Mouse (Mus musculus): Measurements from ENCODE around the gene Ccnjl. TPM values are rescaled to one million over a fixed set of nuclear protein-coding genes. Genes with fewer than 3 reads are reported as not detected.
A peak's percentile ranks its signal among the peaks of the same experiment; 100 is the strongest.

Gene Ccnjl
- polyA plus RNA-seq, 1 experiment from 2014 or later = 19.5 TPM

DNA sequence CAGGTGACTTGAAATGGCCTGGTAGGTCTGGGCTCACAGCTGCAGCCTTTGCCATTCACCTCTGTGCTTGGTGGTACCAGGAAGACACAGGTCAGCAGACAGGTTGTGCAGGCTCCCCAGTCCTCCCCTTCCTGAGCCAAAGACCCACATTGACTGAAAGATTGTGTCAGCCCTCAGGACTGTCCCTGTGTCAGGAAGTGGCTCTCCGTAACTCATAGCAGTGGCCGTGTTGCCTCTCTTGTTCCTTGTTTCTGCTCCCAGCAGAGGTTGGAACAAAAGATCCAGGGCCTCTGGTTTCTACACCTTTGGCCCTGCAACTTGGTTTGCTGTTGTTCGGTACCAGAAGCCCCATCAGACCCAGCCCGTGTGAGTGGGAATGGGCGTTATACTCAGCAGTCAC lies 40.6 kb downstream of the Ccnjl start:
- H3K4me3 ChIP-seq (ENCODE audit: low read length) = no peak overlapping the region
- H3K36me3 ChIP-seq (ENCODE audit: control insufficient read depth, insufficient read depth) = no peaks in the 10 kb centered on the region
- no peaks in the 10 kb centered on the region for H3K9me3 ChIP-seq (replicated peaks; ENCODE audit: control insufficient read depth, low read length)
- 53% methylated on average over 5 of the region's 5 CpGs for WGBS
- H3K27me3 ChIP-seq (ENCODE audit: control insufficient read depth, insufficient read depth, low read length) = no peaks in the 10 kb centered on the region
- H3K27ac ChIP-seq (ENCODE audit: low read length) = peak overlapping the region; percentile 92
- H3K4me2 ChIP-seq (ENCODE audit: low read depth, low read length) = peak overlapping the region; percentile 45
- H3K9ac ChIP-seq (ENCODE audit: low read length) = peak overlapping the region; percentile 54
- no peak for ATAC-seq (replicated peaks; ENCODE audit: extremely low read depth, insufficient read depth, low FRiP score)
- peaks cover 62% of the 10 kb centered on the region for H3K4me1 ChIP-seq (ENCODE audit: control insufficient read depth, insufficient read depth, low read length)

DNA sequence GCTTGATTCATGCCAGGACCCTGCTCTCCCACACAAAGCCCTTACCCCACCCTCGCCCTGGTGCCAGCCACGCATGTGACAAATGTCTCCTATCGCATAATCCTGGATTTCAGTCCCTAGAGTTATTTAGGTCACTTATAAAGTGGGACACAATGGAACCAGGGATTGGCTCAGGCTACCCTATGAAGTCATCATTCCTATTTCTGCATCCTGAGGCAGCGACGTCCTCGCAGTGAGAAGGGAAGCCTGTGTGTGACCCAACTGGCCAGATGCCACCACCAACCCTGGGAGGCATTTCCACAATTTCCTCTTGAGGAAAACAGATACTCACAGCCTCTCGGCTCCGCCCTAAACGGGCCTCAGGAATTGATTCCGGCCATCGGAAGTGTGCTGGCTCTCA lies 41.0 kb downstream of the Ccnjl start:
- WGBS = 21% methylated on average over 11 of the region's 11 CpGs
- Histone ChIP-seq H3K27me3 (ENCODE audit: control insufficient read depth, insufficient read depth, low read length) (no peaks in the 10 kb centered on the region), H3K4me1 (ENCODE audit: control insufficient read depth, insufficient read depth, low read length) (peaks cover 60% of the 10 kb centered on the region), H3K9me3 (replicated peaks; ENCODE audit: control insufficient read depth, low read length) (no peaks in the 10 kb centered on the region), H3K36me3 (ENCODE audit: control insufficient read depth, insufficient read depth) (no peaks in the 10 kb centered on the region), H3K9ac (ENCODE audit: low read length) (peak overlapping the region; percentile 54; the same call in 1 of the 2 replicates), H3K4me2 (ENCODE audit: low read depth, low read length) (peak overlapping the region; percentile 45), H3K27ac (ENCODE audit: low read length) (peak overlapping the region; percentile 92), H3K4me3 (ENCODE audit: low read length) (no peak overlapping the region)
- peak; percentile 89 for ATAC-seq (replicated peaks; ENCODE audit: extremely low read depth, insufficient read depth, low FRiP score)

DNA sequence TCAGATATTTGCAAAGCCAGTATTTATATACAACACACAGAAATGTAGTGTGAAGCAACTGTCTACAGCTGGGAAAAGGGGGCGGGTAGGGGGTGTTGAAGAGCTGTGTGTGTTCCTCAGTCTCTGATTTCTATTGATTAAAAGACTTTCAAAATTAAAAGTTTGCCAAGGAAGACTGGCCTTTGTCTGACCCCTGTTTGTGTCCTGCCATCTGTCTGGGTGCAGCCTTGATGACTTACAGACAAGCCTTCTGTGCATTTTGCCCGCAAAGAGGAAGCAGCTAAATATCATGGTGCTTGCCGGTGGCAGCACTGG lies 46.4 kb downstream of the Ccnjl start:
- H3K27ac ChIP-seq (ENCODE audit: low read length) = peak overlapping the region; percentile 19
- no peak overlapping the region for H3K4me3 ChIP-seq (ENCODE audit: low read length)
- WGBS = 20% methylated on average over 3 of the region's 3 CpGs
- H3K4me1 ChIP-seq (ENCODE audit: control insufficient read depth, insufficient read depth, low read length) = peaks cover 32% of the 10 kb centered on the region
- ATAC-seq (replicated peaks; ENCODE audit: extremely low read depth, insufficient read depth, low FRiP score) = no peak
- H3K36me3 ChIP-seq (ENCODE audit: control insufficient read depth, insufficient read depth) = peaks cover 6% of the 10 kb centered on the region
- H3K4me2 ChIP-seq (ENCODE audit: low read depth, low read length) = no peak overlapping the region
- 0 out of 2 replicates have a peak overlapping the region, but pooled peaks have one; percentile 58 for H3K9ac ChIP-seq (ENCODE audit: low read length)
- no peaks in the 10 kb centered on the region for H3K27me3 ChIP-seq (ENCODE audit: control insufficient read depth, insufficient read depth, low read length)
- H3K9me3 ChIP-seq (replicated peaks; ENCODE audit: control insufficient read depth, low read length) = no peaks in the 10 kb centered on the region

DNA sequence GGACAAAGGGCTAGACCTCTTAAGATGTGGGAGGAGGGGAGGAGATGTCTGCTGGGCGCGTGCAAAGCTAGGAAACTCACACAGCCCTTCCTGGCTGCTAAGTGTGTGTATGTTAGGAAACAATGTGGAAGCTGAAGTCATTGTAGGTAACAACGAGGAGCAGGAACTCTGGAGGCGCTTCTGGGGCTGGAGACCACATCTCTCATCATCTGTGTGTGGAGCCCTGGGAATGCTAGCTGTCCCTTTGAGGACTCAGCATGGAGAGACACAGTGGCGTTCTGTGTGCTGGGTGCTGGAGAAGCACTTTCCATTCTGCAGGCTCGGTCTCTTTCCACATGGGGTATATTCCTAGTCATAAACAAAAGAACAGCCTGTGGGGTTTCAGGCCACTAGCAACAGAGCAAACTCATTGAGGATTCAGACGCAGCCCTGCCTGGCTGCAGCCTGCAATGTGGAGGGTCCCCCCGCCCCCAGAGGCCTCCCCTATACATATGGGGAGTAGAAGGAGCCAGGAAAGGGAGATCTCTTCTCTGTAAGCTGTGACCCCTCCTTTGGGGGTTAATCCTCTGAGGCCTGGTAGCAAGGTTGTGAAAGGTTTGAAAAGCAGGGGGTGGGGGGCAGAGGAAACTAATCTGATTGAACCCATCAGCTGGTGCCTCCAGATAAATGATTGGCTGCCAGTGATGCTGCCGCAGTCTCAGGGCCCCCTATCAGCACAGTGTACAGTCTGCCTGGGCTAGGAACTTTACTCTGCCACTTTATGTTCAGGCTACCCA lies 47.0 kb downstream of the Ccnjl start:
- Histone ChIP-seq H3K27ac (ENCODE audit: low read length) (peak overlapping the region; percentile 63; the same call in 1 of the 2 replicates), H3K36me3 (ENCODE audit: control insufficient read depth, insufficient read depth) (peaks cover 10% of the 10 kb centered on the region), H3K9me3 (replicated peaks; ENCODE audit: control insufficient read depth, low read length) (no peaks in the 10 kb centered on the region), H3K27me3 (ENCODE audit: control insufficient read depth, insufficient read depth, low read length) (no peaks in the 10 kb centered on the region), H3K4me1 (ENCODE audit: control insufficient read depth, insufficient read depth, low read length) (peaks cover 28% of the 10 kb centered on the region), H3K4me3 (ENCODE audit: low read length) (no peak overlapping the region), H3K4me2 (ENCODE audit: low read depth, low read length) (no peak overlapping the region), H3K9ac (ENCODE audit: low read length) (peak overlapping the region; percentile 58; the same call in 1 of the 2 replicates)
- ATAC-seq (replicated peaks; ENCODE audit: extremely low read depth, insufficient read depth, low FRiP score) = no peak
- 25% methylated on average over 9 of the region's 9 CpGs for WGBS

DNA sequence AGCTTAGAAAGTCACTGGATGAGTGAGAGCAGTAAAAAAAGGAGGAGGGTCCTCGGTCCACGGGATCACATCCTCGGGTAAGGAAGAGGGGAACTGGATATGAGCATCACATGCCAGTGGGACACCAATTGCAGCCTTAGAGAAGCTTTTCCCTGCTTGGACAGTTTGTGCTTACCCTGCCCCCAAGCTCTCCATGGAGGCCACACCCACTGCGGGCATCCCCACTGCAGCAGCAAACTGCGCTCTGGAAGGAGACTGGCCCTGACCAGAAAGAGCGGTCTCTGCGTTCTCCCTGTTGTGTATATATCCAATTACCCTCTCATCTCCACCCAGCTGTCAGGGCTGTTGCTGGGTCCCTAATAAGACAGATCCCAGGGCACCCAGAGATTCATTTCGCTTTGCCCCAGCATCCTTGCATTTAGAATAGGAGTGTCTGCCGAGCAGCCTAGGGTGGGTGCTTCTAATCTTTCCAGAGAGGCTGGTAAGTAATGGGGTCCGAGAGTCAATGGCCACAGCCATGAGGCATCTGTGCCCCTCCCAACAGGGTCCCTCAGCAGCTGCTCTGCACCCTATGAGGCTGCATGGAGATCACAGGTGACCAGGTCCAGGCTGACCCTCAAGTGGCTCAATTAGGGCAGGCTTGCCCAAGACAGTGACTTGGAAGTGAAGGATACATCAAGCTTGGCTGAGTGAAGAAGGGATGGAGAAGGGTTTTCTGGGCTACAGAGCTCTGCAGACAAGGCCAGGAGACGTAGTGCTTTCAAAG lies 49.3 kb downstream of the Ccnjl start:
- no peaks in the 10 kb centered on the region for H3K27me3 ChIP-seq (ENCODE audit: control insufficient read depth, insufficient read depth, low read length)
- no peaks in the 10 kb centered on the region for H3K9me3 ChIP-seq (replicated peaks; ENCODE audit: control insufficient read depth, low read length)
- peaks cover 11% of the 10 kb centered on the region for H3K4me1 ChIP-seq (ENCODE audit: control insufficient read depth, insufficient read depth, low read length)
- no peak overlapping the region for H3K4me2 ChIP-seq (ENCODE audit: low read depth, low read length)
- no peak overlapping the region for H3K4me3 ChIP-seq (ENCODE audit: low read length)
- no peak for ATAC-seq (replicated peaks; ENCODE audit: extremely low read depth, insufficient read depth, low FRiP score)
- 68% methylated on average over 11 of the region's 11 CpGs for WGBS
- peaks cover 17% of the 10 kb centered on the region for H3K36me3 ChIP-seq (ENCODE audit: control insufficient read depth, insufficient read depth)
- H3K9ac ChIP-seq (ENCODE audit: low read length) = no peak overlapping the region
- H3K27ac ChIP-seq (ENCODE audit: low read length) = no peak overlapping the region

DNA sequence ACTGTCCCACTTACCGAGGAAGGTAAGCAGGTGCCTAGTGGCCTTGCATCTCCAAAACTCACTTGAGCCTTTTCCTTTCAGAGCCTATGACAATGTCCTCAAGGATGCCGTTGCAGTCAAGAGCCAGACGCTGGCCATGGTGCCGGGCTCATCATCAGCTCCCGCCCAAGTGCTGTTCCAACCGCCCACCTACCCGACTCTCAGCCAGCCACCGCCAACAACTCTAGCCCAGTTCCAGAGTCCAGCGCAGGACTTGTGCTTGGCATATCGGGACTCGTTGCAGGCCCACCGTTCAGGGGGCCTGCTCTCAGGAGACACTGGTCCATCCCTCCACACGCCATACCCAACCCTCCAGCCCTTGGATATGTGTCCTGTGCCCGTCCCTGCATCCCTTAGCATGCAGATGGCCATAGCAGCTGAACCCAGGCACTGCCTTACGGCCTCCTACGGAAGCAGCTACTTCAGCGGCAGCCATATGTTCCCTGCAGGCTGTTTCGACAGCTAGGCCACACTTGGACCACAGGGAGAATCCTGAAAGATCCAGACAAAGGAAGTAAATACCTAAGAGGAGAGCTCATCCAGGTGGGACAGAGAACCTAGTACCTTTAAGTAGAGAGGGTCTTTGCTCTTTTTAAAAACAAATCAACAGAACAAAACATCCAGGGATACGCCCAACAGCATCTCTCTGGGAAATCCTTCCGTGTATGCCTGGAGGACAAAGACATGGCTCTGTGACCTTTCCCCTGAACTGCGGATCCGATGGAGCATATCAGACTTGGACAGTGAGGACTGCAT lies 56.8 kb downstream of the Ccnjl start:
- Histone ChIP-seq H3K27me3 (ENCODE audit: control insufficient read depth, insufficient read depth, low read length) (no peaks in the 10 kb centered on the region), H3K4me1 (ENCODE audit: control insufficient read depth, insufficient read depth, low read length) (no peaks in the 10 kb centered on the region), H3K4me3 (ENCODE audit: low read length) (no peak overlapping the region), H3K9ac (ENCODE audit: low read length) (no peak overlapping the region), H3K4me2 (ENCODE audit: low read depth, low read length) (no peak overlapping the region), H3K36me3 (ENCODE audit: control insufficient read depth, insufficient read depth) (peaks cover 29% of the 10 kb centered on the region), H3K9me3 (replicated peaks; ENCODE audit: control insufficient read depth, low read length) (no peaks in the 10 kb centered on the region), H3K27ac (ENCODE audit: low read length) (no peak overlapping the region)
- no peak for ATAC-seq (replicated peaks; ENCODE audit: extremely low read depth, insufficient read depth, low FRiP score)
- WGBS = 88% methylated on average over 22 of the region's 22 CpGs

DNA sequence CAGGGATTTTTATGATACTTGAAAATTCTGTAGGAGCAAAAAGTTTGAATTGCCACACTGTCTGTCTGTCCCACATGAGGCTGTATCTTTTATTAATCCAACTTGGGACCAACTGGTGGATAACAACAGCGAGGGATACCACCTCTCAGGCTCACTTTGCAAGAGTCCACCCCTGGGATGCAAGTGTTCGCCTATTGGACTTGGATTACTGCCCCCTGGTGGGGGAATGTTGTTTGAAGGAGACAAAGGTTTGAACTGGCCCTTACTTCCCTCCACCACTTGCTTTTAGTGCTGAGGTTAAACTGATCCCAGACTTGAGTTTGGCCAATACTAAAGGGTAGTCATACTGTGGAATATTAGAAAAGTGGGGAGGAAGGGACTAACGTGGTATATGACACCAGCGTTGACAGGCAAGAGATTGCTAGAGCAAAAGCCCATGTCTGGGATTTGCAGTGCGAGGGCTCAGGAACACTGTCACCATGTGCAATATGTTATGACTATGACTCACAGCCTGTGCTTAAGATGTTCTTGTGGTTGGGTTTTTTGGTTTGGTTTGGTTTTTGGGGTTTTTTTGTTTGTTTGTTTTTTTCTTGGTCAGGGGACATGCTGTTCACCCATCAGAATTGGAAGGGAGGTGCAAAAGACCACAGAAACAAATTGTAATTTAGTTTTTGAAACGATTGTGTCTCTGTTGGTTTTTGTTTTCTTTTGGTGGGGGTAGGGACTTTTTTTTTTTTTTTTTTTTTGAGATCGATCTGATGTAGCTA lies 57.9 kb downstream of the Ccnjl start, which contains the start of gene 4933415A04Rik:
Gene 4933415A04Rik (plus strand): TSS at position 717 of the 767 bp plus-strand sequence.
- no peaks in the 10 kb centered on the region for H3K9me3 ChIP-seq (replicated peaks; ENCODE audit: control insufficient read depth, low read length)
- H3K27ac ChIP-seq (ENCODE audit: low read length) = no peak within 1 kb of the TSS
- H3K36me3 ChIP-seq (ENCODE audit: control insufficient read depth, insufficient read depth) = peaks cover 24% of the 10 kb centered on the region
- no peaks in the 10 kb centered on the region for H3K27me3 ChIP-seq (ENCODE audit: control insufficient read depth, insufficient read depth, low read length)
- no peak within 1 kb of the TSS for H3K4me3 ChIP-seq (ENCODE audit: low read length)
- WGBS = 64% methylated on average over 7 of the region's 7 CpGs
- ATAC-seq (replicated peaks; ENCODE audit: extremely low read depth, insufficient read depth, low FRiP score) = 0 out of 2 replicates have a peak, but pooled peaks have one; percentile 45
- no peak within 1 kb of the TSS for H3K4me2 ChIP-seq (ENCODE audit: low read depth, low read length)
- H3K9ac ChIP-seq (ENCODE audit: low read length) = no peak within 1 kb of the TSS
- H3K4me1 ChIP-seq (ENCODE audit: control insufficient read depth, insufficient read depth, low read length) = no peaks in the 10 kb centered on the region

DNA sequence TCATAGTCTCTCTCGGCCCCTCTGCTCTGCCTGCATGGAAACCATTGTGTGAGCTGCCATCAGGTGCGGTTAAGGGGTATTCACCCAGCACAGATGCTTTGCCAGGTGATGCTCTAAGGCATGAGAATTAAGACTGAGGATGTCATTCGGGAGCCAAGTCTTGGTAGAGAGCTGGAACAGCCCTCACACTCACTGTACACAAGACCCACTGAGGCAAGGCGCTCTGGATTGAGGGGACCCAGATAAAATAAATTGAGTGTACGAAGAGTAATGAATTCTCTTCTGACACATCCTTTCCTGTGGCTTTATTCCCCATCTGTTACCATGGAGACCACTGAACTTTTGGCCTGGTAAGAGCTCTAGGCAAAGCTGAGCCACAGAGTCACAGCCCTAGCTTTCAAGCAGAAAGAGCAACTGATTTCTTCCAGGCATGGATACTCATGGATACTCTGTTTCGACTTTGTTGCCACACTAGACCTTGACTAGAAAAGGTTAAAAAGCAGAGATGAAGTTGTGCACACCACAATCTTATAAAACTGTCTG lies 61.0 kb downstream of the Ccnjl start:
- WGBS = 80% methylated on average over 6 of the region's 6 CpGs
- H3K9me3 ChIP-seq (replicated peaks; ENCODE audit: control insufficient read depth, low read length) = no peaks in the 10 kb centered on the region

More for the DNA sequence above, 61.0 kb downstream of the Ccnjl start:
- no peaks in the 10 kb centered on the region for H3K27me3 ChIP-seq (ENCODE audit: control insufficient read depth, insufficient read depth, low read length)
- peaks cover 12% of the 10 kb centered on the region for H3K36me3 ChIP-seq (ENCODE audit: control insufficient read depth, insufficient read depth)
- H3K27ac ChIP-seq (ENCODE audit: low read length) = no peak overlapping the region
- no peaks in the 10 kb centered on the region for H3K4me1 ChIP-seq (ENCODE audit: control insufficient read depth, insufficient read depth, low read length)
- H3K9ac ChIP-seq (ENCODE audit: low read length) = no peak overlapping the region
- no peak overlapping the region for H3K4me3 ChIP-seq (ENCODE audit: low read length)
- ATAC-seq (replicated peaks; ENCODE audit: extremely low read depth, insufficient read depth, low FRiP score) = no peak
- no peak overlapping the region for H3K4me2 ChIP-seq (ENCODE audit: low read depth, low read length)
